Mouse (Mus musculus) spleen, adult 12 weeks (tissue): ENCODE measurements around the gene Map3k21.
A peak's percentile ranks its signal among the peaks of the same experiment; 100 is the strongest.

Experiments used
- DNase-seq: peaks from one replicate; pipeline ENCODE4 v3.0.0; 2022; ENCODE audit warnings: low spot score

Gene Map3k21

GRCm38 (mm10) chr8:125917013-125917412, 6.8 kb downstream of the Map3k21 start:
- DNase-seq: no peak

GRCm38 (mm10) chr8:125918719-125919118, 8.5 kb downstream of the Map3k21 start:
- no peak for DNase-seq

DNA sequence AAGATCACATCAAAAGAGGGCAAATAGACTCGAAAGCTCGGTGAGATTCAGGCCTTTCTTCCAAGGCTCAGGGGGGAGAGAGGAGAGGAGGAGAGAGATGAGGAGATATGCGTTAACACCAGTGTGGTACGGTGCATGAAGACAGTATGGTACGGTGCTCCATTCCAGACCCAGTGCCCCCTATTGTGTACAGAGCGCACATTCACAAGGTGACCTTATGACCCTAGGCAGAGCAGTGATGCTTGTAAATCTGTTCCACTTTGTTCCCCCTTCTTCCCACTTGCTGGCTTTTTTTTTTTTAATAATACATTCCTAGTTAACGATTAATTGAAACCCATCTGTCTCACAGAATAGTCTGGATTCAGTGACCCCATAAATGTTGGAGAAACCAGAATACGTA, 9.3 kb downstream of the Map3k21 start:
- DNase-seq: no peak

GRCm38 (mm10) chr8:125920281-125920680, 10.0 kb downstream of the Map3k21 start:
- no peak for DNase-seq

- no peak for DNase-seq
Measured at GRCm38 (mm10) chr8:125920761-125921160, 10.5 kb downstream of the Map3k21 start.

- DNase-seq: no peak
Measured at GRCm38 (mm10) chr8:125922333-125922732, 12.1 kb downstream of the Map3k21 start.

DNA sequence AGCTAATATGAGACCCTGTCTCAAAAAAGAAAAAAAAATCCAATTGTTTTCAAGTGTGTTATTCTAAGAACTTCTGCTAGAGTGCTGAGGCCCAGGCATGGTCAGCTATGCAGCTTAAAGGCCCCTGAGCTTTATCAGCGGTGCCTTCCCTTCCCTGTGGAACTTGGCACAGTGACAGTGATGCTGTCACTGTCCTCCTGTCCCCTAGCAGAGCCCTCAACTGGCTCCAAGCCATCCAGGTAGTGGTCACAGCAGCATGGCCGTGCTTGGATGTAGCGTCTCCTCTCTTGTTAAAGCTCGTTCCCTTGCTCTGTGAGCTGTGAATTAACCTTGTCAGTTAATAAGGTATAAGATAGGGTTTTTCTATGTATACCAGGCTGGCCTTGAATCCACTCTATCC, 16.4 kb downstream of the Map3k21 start:
- DNase-seq: no peak

DNA sequence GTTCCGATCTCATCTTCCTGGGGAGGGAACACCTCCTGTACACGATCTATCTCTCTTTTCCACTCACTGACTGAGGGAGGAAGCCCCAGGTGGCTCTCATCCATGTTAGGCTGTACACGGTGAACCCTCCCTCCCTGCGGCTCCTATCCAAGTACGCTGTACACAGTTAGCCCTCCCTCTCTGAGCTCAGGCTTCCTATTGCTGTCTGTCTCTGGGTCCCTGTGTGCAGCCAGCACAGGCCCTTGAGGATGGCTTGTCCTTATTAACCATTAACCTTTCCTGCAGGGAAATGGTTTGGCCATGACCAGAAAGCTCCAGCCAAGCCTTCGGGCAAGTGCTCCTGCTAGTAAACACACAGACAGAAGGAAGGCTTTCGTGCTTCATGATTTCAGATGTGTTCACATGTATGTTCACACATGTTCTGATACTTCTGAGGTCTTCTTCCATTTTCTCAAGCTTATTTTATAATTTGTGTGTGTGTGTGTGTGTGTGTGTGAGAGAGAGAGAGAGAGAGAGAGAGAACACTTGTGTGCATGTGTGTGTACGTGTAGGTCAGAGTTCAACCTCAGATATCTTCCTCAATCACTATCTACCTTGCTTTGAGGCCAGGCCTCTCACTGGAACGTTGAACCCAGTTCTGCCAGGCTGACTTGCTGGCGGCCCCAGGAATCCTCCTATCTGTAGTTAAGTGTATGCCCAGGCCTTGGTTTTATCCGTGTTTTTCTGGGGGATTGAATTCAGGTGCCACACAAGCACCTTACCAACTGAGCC, 20.2 kb downstream of the Map3k21 start:
- DNase-seq: no peak

GRCm38 (mm10) chr8:125931822-125932221, 21.6 kb downstream of the Map3k21 start:
- DNase-seq: no peak

DNA sequence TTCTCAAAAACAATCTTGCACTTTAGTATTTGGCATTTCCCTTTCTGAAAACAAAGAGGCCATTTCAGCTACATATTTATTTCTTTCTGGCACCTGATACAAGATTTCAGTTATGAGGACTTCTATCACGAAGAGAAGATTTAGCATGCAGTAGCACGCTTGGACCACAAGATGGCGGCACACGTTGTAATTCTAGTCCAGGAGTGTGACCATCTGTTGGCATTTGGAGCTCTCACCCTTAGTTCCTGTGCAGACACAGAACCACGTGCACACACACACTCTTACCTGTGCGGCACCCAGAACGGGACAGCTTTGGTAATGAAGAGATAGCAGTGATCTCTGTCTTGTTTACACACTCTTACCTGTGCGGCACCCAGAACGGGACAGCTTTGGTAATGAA, 25.4 kb downstream of the Map3k21 start:
- no peak for DNase-seq

DNA sequence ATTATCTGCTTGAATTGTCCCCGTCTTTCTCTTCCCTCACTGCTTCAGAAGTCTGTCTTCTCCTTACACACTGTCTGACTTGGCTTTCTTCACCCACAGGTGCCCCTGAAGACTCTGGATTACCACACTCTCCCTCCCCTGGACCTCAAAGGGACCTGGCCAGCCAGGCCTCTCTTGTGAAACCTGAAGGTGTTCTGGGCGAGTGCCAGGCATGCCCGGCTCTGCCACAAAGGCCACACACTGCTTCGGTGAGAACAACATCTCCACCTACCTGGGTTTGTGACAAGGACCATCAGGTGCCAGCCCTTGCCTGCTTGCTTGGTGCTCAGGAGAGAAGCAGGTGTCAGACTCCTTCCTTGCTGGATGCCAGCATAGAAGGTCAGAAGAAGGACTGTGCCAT, 34.3 kb downstream of the Map3k21 start:
- no peak for DNase-seq

GRCm38 (mm10) chr8:125948696-125949308, 38.6 kb downstream of the Map3k21 start:
- DNase-seq: no peak

DNA sequence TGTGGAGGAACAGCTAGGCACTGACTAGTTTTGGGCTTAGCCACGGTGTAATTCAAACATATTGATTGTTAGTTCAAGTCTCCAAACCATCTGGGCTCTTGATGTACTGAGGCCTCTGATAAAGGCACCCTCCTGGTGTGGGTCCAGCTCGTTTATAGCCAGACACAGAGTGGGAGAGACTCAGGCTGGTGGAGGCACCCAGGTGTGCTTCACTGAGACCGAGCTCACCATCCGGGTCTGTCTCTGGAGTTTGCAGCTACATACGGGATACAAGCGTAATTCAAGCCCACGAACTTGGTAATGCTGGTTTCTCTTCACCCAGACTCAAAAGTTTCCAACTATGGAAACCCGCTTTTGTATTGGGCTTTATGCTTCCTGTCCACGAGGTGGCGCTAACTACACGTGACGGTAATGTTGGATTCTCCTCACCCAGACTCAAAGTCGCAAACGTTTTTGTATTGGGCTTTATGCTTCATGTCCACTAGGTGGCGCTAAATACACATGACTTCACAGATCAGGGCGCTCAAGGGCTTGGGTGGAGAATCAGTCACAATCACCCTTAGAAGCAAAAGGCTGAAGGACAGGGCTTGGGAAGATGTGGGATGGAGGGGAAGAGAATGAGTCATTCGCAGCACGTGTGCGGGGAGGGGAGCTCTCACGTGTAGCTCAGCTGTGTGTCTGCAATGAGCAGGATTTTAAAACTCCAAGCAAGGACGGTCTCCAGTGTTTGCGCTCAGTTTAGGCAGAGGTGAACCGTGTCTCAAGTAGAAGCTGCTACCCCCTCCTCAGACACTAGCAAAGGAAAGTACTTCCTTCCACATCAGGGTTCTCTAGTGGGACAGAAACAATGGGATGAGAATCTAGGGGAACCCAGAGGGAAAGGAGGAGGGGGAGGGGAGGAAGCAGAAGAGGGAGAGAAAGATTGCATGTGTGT, 40.0 kb downstream of the Map3k21 start:
- DNase-seq: peak; percentile 7

GRCm38 (mm10) chr8:125955671-125956070, 45.4 kb downstream of the Map3k21 start:
- DNase-seq: no peak

GRCm38 (mm10) chr8:125956796-125957195, 46.5 kb downstream of the Map3k21 start:
- no peak for DNase-seq

GRCm38 (mm10) chr8:125957226-125957993, 47.2 kb downstream of the Map3k21 start:
- DNase-seq: no peak

DNA sequence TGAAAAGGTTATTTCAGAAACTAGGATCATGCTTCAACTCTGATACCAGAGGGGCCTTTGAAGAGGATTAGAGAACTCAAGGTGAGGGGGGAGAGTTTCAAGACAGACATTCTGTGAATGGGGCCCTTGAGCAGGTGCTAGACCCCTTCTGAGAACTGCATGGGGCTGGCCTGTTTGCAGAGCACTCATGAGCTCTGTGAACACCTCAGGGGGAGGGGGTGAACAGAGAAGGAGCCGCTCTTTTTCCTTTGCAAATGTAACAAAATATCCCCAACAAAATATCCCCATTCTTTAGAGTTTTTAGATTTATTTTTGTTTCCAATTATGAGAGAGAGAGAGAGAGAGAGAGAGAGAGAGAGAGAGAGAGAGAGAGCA, 47.7 kb downstream of the Map3k21 start:
- DNase-seq: no peak

DNA sequence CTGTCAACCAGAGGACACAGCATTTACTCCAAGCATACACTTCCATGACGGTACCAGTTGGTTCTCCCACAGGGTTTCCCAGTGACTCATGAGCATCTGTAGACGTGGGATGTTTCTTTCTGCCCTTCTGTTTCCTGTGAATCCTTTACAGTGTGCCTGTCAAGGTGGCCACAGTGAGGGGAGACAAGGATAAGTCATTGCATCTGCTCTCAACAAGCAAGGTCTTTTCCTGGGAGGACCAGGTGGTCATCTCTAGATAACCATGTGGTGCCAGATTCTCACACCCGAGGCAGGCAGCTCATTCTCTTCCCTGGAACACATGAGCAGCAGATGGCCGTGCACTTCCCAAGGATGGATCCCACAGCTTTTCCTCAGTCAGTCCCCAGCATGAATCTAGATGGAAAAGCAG, 49.1 kb downstream of the Map3k21 start:
- DNase-seq: no peak

DNA sequence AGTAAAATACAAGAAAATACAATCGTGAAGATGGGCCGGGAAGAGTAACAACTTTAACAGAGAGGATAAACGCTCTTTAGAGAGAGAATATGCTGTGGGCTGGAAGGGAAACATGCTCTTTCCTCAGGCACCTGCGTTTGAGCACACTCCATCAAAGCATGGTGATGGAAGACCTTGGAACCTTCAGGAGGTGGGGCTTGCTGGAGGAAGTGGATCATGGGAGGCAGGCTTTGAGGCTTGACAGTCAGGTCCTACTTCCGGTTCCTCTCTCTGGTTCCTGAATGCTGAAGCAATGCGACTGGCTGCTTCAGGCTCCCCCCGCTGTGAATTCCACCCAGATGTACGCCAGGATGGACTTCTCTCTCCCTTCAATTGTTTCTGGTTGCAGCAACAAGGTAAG, 49.8 kb downstream of the Map3k21 start:
- DNase-seq: no peak

GRCm38 (mm10) chr8:125961790-125962189, 51.5 kb downstream of the Map3k21 start:
- DNase-seq: no peak

DNA sequence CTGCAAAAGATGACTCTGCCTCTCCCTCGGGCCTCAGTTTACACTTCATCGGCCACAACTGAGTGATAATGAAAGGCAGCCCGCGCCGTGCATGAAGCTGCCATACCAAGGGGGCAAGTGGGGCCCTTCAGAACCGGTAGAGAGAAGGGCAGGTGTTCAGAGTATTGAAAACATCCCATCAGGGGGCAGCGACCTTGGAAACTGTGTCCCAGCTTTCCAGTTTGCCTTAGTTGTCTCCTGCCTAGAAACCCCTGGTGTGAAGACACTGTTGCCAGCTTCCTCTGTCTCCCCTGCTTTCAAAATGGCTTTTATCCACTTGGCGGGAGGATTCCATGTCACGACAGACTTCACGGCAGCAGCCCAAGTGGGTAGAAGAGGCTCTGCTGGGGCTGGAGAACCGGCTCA, 53.6 kb downstream of the Map3k21 start:
- DNase-seq: no peak

DNA sequence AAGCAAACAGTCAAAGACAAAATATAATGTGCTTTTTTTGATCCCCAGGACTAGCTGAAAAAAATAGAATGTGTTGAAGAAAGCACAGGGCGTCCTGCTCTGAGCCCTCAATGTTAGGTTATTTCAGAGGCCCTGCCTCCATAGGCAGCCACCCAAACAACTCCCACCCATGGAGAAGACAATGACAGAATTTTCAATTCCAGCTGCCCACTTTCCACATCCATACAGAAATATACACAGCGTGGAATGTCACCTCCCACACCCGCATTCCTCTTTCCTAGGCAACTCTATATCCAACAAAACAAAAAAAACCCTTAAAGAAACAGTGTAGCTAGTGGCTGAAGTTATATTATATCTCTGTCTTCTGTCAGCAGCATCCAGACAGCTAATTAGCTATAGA, 61.1 kb downstream of the Map3k21 start:
- no peak for DNase-seq
